Mouse (Mus musculus) adipocyte (in vitro differentiated cells): Measurements from ENCODE around the gene Slc13a2.

ENCODE experiments used
- DNase-seq: peaks from one replicate; pipeline ENCODE4 v3.0.0-alpha.2; 2016; ENCODE audit warnings: low spot score

Gene Slc13a2

GRCm38 (mm10) chr11:78353081-78353480 lies 68.9 kb downstream of the Slc13a2 start:
- DNase-seq = no peak

- DNase-seq = peak; percentile 43
Observed at GRCm38 (mm10) chr11:78349441-78350358, 72.3 kb downstream of the Slc13a2 start.

- no peak for DNase-seq
Observed at GRCm38 (mm10) chr11:78348474-78348873, 73.5 kb downstream of the Slc13a2 start.

- no peak for DNase-seq
Observed at GRCm38 (mm10) chr11:78347908-78348307, 74.1 kb downstream of the Slc13a2 start.
